Mouse (Mus musculus) 416B (cell line): ENCODE measurements at regions not wholly inside any gene's neighbourhood (a gene's known extent, or its start where the extent isn't known, plus 50 kb on each side); places are given as distances from the start of the nearest gene placed in this dataset.

ENCODE experiments used
- DNase-seq: peaks from one replicate; pipeline ENCODE4 v3.0.0; 2011; ENCODE audit warnings: low read depth

DNA sequence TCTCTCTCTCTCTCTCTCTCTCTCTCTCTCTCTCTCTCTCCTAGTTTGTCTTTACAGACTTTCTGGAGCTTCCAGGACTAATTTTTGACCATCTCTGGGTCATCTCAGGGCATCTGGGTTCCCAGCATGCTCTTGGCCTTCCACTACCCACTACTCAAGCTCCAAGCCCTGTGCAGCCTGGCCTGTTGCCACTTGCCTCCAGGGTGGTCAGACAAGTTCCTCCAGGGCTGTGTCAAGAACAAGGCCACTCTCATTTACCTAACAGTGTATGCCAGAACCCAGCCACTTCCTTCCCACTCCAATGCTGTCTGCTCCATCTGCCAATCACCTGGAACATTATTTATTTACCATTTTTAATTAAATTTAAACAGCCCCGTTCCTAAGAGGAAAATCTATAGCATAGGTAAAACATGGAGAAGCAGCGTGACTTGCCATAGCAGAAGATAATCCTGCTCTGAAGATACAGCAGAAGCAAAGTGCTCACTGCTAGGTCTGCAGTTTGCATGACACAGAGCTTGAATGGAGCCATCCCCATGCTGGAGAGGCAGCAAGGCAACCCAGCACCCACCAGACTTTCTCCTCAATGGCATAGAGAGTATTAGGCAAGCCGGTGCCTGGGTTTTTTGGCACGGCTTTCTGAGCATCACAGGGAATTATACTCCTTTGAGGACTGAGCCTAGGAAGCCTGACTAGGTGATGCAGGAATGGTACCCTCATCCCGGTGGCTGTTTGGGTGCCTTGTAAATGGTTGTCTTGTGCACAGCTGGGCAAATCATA is 54.0 kb downstream of the Foxi1 start:
- DNase-seq: no peak

DNA sequence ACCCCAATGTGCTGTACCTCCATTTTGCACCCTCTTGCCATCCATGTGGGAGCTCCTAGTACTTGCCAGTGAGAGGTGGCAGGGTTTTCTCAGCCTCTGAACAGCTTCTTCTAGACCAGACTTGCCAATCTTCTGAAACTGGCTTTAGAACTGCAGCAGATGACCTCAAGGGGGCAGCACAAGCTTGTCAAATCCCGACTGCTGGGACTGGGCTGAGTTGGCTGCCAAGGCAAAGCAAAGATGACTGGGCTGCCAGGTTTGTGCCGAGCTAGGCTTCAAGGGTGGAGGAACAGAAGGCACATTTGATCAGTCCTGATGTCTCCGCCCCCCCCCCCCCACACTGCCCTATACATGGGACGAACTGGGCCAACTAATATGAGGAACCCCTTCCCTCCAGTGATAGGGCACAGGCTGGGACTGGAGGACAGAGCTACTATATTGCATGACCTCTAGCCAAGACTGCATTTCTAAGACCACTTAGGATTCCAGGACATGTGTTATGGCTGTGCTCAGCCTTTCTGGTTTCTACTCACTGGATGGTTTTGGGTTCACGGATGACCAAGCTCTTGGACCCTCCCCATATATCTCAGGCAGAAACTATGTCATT is 51.1 kb upstream of the 4930469K13Rik start:
- peak; percentile 80 for DNase-seq
